Comparison of ENCODE assay signal across 13 mouse cellular contexts in genomic region chr16:17073000-17073399, GRCm38 (mm10).
"Had no signal": no experiment of that assay in that cellular context is flagged by ENCODE, and none has a peak within 500 bp of the region (broad histone marks: within the 10 kb centered on the region; RNA-seq: fewer than 3 reads in every experiment).

No protein-coding gene starts in this region.

- H3K9ac ChIP-seq: liver, embryonic 15.5 days; midbrain, embryonic 13.5 days; stomach, embryonic 15.5 days had no signal

- DNase-seq: kidney, adult 8-10 months; kidney, postnatal 25 days; lung, adult 2 months; lung, postnatal 36 days; thymus, adult 18-20 months; thymus, postnatal 14 days had no signal

- H3K27me3 ChIP-seq: midbrain, embryonic 13.5 days; stomach, embryonic 15.5 days had no signal

- H3K27ac ChIP-seq: left cerebral cortex, adult 2 months; limb, embryonic 10.5 days; liver, embryonic 15.5 days; midbrain, embryonic 13.5 days; stomach, embryonic 15.5 days had no signal

- ATAC-seq: lung, postnatal 0 days; midbrain, embryonic 13.5 days had no signal

- H3K9me3 ChIP-seq: limb, embryonic 10.5 days; liver, embryonic 15.5 days; midbrain, embryonic 13.5 days; stomach, embryonic 15.5 days had no signal

- H3K36me3 ChIP-seq: liver, embryonic 15.5 days; stomach, embryonic 15.5 days had no signal

- H3K4me3 ChIP-seq: left cerebral cortex, adult 2 months; limb, embryonic 10.5 days; liver, embryonic 15.5 days; midbrain, embryonic 13.5 days; stomach, embryonic 15.5 days had no signal

- H3K4me2 ChIP-seq: liver, embryonic 11.5 days; liver, embryonic 15.5 days; midbrain, embryonic 13.5 days; stomach, embryonic 15.5 days had no signal
